Mouse (Mus musculus): ENCODE data around the gene Ube3b.

Gene Ube3b

DNA sequence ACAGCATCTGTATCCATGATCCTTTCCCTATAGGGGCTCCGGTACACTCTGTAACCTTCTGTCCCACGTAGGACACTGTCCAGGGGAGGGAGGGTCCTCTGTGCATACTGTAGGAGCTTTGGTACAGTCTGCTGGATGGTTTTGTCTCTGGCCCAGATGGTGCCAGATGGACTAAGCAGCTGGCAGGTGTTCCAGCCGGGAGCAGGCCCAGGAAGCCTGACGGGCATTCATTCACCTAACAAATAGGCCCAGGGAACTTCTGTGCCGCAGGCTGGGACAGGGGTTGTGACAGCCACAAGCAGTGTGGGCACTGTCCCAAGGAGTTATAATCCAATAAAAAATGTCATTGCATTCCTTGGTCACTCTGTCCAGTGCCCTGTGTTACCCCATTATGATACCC is 43.6 kb downstream of the Ube3b start:
- in situ Hi-C loops (cut with MboI): no loop called here

DNA sequence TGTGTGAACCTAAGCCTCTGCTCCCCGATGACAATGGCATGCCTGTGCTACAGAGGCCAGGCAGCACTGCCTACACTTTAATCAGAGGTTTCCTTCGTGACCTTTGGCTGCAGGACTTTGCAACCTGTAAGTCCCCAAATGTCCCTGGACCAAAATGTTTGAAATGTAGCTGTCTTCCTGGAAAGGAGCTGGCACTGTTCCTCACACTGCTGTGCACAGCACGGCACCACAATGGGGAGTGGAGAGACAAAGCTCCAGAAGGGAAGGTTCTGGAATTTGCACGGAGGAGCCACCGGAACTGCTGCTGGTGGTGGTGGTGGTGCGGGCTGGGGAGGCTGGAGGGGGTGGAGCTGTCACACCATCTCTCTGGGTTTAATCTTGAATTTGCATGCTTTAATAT is 46.3 kb downstream of the Ube3b start:
- in situ Hi-C loops (cut with MboI): no loop called here

DNA sequence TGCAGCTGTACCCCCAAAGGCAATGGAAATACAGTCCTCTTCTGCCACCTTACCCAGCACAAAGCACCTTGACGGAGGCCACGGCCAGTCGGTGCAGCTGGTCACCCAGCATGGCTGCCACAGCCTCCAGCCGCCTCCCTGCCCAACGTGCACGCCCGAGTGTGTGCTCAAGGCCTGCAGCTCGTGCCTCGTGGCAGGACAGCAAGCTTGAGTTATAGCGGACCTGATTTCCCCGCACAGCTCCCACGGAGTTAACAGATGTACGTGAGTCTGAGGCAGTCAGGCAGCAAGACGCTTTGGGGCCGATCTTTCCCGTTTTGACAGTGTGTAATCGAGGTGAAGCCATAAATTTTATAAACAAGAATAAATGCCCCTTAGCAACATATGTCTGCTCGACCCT is 48.2 kb downstream of the Ube3b start:
- in situ Hi-C loops (cut with MboI): no loop called here

DNA sequence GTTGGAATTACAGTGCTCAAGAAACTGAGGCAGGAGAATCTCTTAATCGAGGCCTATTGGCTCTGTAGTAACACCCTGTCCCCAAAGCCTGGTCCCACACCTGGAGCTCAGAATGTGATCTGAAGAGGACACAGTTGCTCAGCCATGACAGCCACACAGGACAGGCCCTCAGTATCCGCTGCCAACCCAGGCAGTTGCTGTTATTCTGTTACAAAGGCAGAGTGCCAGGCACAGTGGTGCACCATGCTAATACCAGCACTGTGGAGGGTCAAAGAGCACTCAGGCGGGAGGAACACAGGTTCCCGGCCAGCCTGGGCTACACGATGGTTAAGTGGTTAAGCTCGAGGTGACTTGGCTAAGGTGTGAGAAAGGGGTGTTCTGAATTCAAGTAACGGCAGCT is 49.4 kb downstream of the Ube3b start:
- in situ Hi-C loops (cut with MboI): no loop called here

DNA sequence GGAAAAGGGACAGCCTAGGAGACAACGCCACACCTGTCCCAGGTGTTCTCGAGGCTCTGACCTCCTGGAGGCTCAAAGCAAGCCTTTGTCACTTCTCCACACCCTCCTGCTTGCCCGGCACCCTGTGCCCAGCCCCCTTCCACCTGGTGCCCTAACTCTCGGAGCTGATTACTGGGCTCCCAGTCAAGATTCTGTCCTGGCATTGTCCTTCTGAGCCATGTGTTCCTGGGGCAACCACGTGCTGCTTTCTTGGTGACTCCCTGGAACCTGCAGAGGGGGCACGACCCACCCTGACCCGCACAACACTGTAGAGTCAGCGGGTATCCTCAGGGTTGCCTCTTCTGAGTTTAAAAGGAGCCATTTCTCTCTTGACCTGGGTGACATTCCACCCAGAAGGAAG is 54.0 kb downstream of the Ube3b start:
- in situ Hi-C loops (cut with MboI): no loop called here

DNA sequence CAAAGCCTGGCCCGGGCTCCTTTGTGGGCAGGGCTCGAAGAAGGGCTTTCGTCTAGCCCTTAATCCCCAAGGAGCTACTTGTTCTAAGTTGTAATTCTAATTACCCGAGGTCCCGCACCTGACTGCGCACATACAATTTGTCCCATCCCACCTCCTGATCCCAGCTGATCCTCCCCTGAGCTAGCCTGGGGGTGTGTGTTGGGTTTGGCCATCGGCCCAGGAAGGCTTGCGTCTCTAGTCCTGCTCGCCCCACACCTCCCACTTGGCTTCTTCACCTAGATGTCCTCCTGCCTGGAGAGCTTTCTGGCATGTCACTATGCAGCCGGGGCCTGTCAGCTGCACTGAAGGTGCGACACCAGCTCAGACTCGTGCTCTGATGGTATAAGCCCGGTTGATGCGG is 55.2 kb downstream of the Ube3b start:
- in situ Hi-C loops (cut with MboI): no loop called here

DNA sequence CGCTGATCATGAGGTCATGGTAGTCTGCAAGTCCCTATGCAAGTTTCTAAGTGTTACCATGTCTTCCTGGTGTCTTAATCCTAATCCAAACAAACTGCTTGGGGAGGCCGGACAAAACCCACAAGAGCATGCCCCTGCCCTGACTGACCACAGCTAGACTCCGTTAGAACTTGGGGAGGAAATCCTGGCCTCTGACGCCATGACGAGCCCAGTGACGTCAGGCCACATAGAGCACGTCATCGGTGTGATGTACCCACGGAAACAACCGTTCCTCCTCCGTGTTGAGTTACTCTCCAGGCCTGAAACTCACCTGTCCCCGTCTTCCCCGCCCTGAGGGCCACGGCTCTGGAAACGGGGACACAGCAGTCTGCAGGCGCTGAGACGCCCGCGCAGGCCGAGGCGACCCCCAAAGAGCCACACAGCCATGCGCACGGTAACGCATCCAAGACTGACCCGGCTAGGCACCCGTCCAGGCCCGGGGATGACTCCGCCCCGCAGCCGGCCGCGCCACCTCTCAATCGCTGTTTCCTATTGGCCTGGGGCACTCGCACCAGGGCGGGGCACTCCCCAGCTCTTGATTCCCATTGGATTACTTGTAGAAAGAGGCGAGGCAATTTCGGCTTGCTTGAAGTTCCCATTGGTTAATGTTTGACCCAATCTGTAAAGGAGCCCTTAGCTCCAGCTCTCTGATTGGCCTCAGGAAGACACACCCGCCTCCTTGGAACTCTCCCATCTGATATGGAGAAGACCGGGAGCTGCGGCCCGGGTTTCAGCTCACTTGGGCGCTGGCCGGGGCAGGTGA is 63.4 kb downstream of the Ube3b start, which contains the start of the genes Mmab and Mvk:
Gene Mmab (minus strand): TSS at position 495 of the 802 bp plus-strand sequence.
Gene Mvk (plus strand): TSS at position 704 of the 802 bp plus-strand sequence.
- in situ Hi-C loops (cut with MboI): no loop called here

DNA sequence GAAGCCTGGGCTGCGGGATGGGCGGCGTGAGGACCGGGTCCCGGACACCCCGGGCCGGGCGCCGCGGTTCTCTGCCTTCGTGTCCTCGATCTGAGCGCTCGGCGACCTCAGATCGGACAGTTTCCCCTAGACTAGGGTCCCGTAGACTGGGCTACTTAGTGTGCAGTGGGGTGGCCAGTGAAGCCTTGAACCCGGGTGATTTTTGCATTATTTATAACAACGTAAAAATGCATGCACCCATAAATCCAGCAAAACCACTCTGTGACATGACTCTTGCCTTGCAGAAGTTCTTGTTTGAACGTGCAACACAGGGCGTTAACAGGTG is 63.9 kb downstream of the Ube3b start:
- in situ Hi-C loops (cut with MboI): no loop called here

DNA sequence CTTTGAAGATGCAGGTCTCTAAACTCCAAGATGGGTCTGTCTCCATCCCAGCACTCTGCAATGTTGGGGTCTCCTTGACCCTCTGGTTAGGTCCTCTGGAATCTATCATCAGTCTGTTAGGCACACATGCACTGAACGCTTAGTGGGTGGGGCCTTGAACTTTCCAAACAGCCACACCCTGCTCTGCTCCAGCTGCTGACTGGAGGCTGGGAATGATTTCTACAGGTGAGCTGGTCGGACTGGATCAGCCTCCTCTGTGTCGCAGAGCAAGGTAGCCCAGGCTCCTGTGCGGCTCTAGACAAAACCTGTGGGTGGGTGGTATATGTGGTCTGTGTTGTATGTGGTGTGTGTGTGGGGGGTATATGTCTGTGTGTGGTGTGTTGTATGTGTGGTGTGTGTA is 68.6 kb downstream of the Ube3b start:
- in situ Hi-C loops (cut with MboI): no loop called here

DNA sequence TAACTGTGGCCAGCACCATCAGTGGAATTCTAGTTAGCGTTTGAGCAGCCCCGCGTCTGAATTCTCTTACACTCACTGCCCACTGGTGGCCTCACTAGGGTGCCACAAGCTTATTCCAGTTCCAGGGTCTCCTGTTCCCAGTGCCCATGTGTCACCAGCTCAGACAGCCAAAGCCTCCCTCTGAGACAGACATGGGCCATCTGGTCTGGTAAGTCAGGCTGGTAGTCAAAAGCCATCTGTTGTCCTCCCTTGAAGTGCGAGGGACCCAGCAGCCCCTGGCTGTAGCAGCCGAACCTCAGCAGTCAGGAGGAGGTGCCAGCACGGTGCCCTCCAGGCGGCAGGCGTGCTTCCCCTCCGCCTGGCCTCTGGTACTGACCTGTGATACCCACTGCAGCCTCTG is 75.9 kb downstream of the Ube3b start:
- in situ Hi-C loops (cut with MboI): loop anchor here (10.0 kb wide), 1 partner anchor 159 kb away; no protein-coding TSS in a partner anchor

DNA sequence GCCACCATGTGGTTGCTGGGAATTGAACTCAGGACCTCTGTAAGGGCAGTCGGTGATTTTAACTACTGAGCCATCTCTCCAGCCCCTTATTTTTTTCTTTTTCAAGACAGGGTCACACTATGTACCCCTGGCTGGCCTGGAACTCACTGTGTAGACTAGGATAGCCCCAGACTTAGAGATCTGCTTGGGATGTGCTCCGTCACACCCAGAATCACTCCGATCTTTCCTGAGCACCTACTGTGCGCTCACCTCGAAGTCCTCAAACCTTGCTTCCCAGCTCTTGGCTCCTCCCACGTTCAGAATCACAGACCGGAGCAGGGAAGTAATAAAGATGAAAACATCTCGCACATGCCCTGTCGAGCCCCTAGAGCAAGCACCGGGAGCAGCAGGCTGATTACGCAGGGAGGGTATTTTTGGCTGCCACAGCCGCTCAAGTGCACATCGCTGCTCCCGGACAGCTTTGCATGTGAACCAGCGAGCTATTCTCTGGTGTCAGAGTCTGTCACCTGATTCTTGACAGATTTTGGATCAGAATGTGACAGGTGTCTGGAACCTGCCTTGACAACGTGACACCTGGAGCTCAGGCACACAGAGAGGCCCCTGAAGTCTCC is 76.7 kb downstream of the Ube3b start:
- in situ Hi-C loops (cut with MboI): loop anchor here (10.0 kb wide), 1 partner anchor 158 kb away; no protein-coding TSS in a partner anchor

DNA sequence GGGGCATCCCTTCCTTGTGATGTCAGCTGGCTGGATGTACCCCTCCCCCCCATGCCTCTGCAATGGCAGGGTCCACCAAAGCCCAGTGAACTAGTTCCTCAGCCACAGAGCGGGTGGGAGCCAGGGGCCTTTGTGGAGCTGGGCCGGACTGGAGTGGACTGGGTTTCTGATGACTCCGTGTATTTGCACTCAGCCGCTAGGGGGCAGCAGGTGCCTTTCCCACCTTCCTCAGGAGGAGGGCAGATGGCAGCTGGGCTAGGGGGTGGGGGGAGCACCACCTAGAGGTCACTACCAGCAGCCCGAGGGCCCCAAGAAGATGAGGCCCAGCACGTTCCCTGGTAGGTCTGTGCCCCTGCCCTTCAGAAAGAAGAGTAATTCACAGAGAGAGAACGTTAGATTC is 80.8 kb downstream of the Ube3b start:
- in situ Hi-C loops (cut with MboI): no loop called here

DNA sequence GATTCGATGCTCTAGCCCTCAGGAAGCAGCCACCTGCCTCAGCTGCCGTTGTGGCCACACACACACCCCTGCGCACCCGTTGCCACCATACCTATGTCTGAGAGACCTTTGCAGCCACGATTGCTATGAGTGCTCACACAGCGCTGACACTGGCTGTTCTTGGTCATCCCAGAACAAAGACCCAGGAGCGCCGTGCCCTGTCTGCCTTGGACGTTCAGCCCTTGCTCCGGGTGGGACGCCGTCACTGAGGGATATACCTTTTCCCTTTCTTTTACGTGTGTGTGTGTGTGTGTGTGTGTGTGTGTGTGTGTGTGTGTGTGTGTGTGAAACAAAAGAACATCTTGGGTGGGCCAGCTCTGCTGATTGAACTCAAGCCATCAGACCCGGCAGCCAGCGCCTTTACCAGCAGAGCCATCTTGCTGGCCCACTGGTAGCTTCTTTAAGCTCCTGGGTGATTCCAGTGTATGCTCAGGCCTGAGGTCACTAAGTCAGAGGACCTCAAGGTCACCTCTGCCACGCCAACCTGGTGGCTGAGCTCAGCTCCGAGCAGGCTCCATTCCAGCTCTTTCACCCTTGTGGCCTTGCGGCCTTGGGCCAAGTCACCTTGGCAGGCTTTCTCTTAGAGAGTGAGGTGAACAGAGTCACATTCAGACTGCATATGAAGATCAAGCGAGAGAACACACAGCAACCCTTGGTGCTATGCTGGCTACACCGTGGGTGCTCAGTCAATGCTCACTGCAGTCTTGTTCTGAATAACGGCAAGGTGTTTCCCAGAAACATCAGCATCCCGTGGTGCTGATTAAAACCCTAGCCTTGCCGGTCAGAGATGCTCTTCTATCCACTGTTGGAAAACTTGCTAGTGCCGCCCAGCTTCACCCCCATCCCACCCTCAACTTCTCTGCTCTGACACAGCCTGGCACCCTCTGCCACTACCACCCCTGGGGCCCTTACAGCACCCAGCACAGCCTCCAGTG is 81.9 kb downstream of the Ube3b start:
- in situ Hi-C loops (cut with MboI): no loop called here

DNA sequence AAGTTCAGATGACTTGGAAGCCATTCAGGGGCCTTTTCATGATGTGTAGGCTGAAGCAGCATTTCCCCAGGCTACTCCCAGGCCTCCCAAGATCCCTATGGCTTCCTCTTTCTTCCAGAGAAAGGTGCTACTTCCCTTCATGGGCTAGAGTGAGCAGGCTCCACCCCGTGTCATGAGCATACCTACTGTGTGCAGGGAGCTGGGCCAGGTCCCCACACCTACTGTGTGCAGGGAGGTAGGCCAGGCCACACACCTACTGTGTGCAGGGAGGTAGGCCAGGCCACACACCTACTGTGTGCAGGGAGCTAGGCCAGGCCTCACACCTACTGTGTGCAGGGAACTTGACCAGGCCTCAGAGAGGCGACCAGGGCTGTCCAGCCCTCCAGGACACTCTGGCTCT is 84.2 kb downstream of the Ube3b start:
- in situ Hi-C loops (cut with MboI): no loop called here

DNA sequence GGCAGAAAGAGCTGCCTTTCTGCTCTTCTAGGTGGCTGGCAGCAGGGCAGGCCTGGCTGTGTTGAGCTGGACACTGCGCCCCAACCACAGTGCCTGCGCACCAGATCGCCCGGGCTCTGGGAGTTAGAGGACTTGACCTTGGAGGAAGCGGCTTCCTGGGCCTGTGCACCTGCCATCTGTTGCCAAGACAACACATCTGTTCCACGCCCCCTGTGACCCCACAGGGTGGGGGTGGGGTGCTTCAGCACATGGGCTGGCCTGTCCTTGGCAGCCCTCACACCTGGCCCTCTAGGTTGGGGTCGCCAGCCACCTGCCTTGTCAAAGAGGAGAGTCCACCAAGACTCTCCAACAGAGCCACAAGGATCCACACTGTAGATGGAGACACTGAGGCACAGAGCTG is 85.2 kb downstream of the Ube3b start:
- in situ Hi-C loops (cut with MboI): no loop called here

DNA sequence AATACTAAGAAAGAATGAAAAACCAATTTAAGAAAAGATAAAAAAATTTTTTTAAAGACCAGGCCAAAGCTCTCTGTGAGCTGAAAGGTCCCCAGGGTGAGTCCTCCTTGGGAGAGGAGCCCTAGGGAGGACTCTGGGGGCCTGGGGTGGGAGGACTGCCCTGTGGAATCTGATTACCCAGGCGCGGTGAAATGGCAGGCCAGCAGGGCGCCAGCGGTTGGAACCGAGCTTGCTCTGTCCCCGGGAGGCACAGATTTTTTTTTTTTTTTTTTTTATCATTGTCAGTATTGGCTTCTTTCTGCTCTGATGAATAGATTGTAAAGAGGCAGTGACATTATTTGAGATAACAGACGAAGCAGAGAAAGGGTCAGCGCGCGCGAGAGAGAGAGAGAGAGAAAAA is 86.6 kb downstream of the Ube3b start:
- in situ Hi-C loops (cut with MboI): no loop called here

DNA sequence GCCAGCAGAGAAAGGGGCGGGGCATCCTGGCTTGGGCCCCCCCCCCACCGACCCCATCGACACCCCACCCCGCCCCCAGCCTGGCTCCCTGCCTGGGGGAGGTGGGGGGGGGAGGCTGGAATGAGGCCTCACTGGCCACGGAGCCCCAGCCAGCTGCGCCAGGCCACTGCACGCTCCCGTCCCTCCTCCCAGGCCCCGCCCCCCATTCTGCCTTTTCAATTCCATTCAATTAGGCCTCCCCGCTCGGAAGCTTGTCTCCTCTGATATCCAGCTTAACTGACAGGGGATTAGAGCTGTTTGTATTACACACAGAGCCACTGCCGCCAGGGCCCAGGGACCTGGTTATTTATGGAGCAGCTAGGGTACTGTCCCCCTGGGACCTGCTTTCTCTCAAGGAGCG is 87.0 kb downstream of the Ube3b start:
- in situ Hi-C loops (cut with MboI): no loop called here

DNA sequence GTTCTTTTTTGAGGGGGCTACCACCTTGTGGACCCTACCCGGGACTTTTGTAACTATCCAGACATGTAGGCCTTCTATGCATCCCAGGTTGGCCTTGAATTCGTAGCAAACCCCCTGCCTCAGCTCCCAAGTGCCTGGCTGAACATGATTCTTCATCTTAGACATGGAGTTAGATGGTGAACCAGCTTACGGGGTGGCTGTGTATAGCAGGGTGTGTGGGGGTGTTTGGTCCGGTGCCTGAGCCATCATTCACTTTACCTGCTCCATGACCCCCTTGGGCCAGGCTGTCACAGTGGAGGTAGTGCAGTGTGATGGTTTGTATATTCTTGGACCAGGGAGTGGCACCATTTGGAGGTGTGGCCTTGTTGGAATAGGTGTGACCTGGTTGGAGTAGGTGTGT is 87.6 kb downstream of the Ube3b start:
- in situ Hi-C loops (cut with MboI): no loop called here

DNA sequence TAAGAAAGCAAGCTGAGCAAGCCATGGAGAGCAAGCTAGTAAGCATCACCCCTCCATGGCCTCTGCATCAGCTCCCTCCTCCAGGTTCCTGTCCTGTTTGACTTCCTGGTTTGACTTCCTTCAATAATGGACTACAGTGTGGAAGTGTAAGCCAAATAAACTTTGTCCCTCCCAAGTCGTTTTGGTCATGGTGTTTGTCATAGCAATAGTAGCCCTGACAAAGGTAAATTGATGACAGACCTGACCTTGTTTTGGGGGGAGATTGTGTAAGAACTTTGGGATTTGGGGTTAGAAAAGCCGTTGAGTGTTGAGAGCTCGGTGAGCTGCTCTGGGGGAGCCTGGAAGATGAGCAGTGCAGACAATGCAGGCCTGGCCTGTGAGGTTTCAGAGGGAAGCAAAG is 90.0 kb downstream of the Ube3b start:
- in situ Hi-C loops (cut with MboI): no loop called here

Measured in mature B cell (primary cell).